Mouse (Mus musculus): ENCODE data around the gene Klk1b11.

- no peak for TF ChIP-seq POLR2A (IDR thresholded peaks at IDR 0.05; ENCODE audit: low read depth, low read length)
- TF ChIP-seq USF1 (IDR thresholded peaks at IDR 0.05; ENCODE audit: low read depth, low read length): no peak
- TF ChIP-seq CTCF (conservative IDR thresholded peaks at IDR 0.05 in 1 of 2, IDR thresholded peaks at IDR 0.05 in 1 of 2; ENCODE audit: low read depth in 2 of 2, low read length in 2 of 2): no peak
- TF ChIP-seq ELF1 (IDR thresholded peaks at IDR 0.05; ENCODE audit: low read depth, low read length): no peak
- TF ChIP-seq GABPA (IDR thresholded peaks at IDR 0.05; ENCODE audit: insufficient replicate concordance, low read depth, low read length): no peak
These were observed 43.0 kb upstream of the Klk1b11 start for GRCm38 (mm10) chr7:43952703-43953102.
